Mouse (Mus musculus) liver, embryonic 11.5 days (tissue): Measurements from ENCODE around the gene Cnot4. TPM values are rescaled to one million over a fixed set of nuclear protein-coding genes. Genes with fewer than 3 reads are reported as not detected.

ENCODE experiments used
- ATAC-seq: fragments of 200-750 bp; cut with Nextera tagmentation; replicated peaks from 2 replicates; pipeline ENCODE4 v1.8.0; 2017; ENCODE audit warnings: moderate number of reproducible peaks, mild to moderate bottlenecking, moderate TSS enrichment, moderate library complexity; ENCODE audit not compliant: low FRiP score
- DNase-seq: peaks from one replicate; pipeline ENCODE4 v3.0.0-alpha.2; 2017; ENCODE audit warnings: low spot score
- H3K27ac ChIP-seq: fragments of 300-500 bp; sonication (generic); 2 replicates; pipeline ENCODE4 v1.5.1; 2014; ENCODE audit warnings: mild to moderate bottlenecking, low read depth, low read length, control low read depth
- H3K27me3 ChIP-seq: fragments of 300-500 bp; sonication (generic); replicated peaks from 2 replicates; pipeline ENCODE4 v1.6.1; 2014; ENCODE audit warnings: low read length, mixed read lengths; ENCODE audit not compliant: control insufficient read depth, insufficient read depth
- H3K36me3 ChIP-seq: fragments of 300-500 bp; sonication (generic); 2 replicates; pipeline ENCODE4 v1.6.1; 2014; ENCODE audit warnings: mild to moderate bottlenecking, low read length, moderate library complexity, mixed read lengths; ENCODE audit not compliant: control insufficient read depth, insufficient read depth
- H3K4me1 ChIP-seq: fragments of 300-500 bp; sonication (generic); replicated peaks from 2 replicates; pipeline ENCODE4 v1.6.1; 2014; ENCODE audit warnings: low read length, mixed read lengths; ENCODE audit not compliant: control insufficient read depth, insufficient read depth
- H3K4me2 ChIP-seq: fragments of 300-500 bp; sonication (generic); 2 replicates; pipeline ENCODE4 v1.6.1; 2014; ENCODE audit warnings: mild to moderate bottlenecking, control low read depth, moderate library complexity
- H3K4me3 ChIP-seq: fragments of 300-500 bp; sonication (generic); 2 replicates; pipeline ENCODE4 v1.5.1; 2014; ENCODE audit warnings: low read depth, low read length, control low read depth
- H3K9ac ChIP-seq: fragments of 300-500 bp; sonication (generic); 2 replicates; pipeline ENCODE4 v1.6.1; 2014; ENCODE audit warnings: low read depth, low read length, control low read depth
- H3K9me3 ChIP-seq: fragments of 300-500 bp; sonication (generic); 2 replicates; pipeline ENCODE4 v1.6.1; 2016; ENCODE audit warnings: low read length, inconsistent platforms, mixed read lengths; ENCODE audit not compliant: control insufficient read depth
- WGBS: fragments of 180-500 bp; shearing (Covaris S2); extraction: QIAGEN DNeasy Blood & Tissue Kit; methylation state at CpG from one replicate; pipeline ENCODE4 v1.1.7; 2014; 5-methylcytosine and 5-hydroxymethylcytosine counted together
- polyA plus RNA-seq: library from polyadenylated mRNA; unstranded; fragments of >200 nt; fragmentation: Nextera tagmentation; extraction: Ambion mirVana; gene quantifications from 2 replicates; pipeline ENCODE4 v1.2.1, GENCODE M21; 2014

Gene Cnot4
- polyA plus RNA-seq, 1 experiment from 2014 or later: 26.3 TPM

- ATAC-seq (no peak), DNase-seq (no peak)
- Histone ChIP-seq H3K9me3 (no peaks in the 10 kb centered on the region), H3K4me2 (no peak overlapping the region), H3K27ac (no peak overlapping the region), H3K36me3 (peaks cover 4% of the 10 kb centered on the region; the same call in 1 of the 2 replicates), H3K4me3 (no peak overlapping the region), H3K9ac (no peak overlapping the region), H3K27me3 (no peaks in the 10 kb centered on the region), H3K4me1 (no peaks in the 10 kb centered on the region)
- WGBS: 88% methylated on average over 3 of the region's 3 CpGs
These were observed 48.6 kb downstream of the Cnot4 start for GRCm38 (mm10) chr6:35084927-35085326.

- no peak overlapping the region for H3K27ac ChIP-seq
- no peak overlapping the region for H3K4me3 ChIP-seq
- DNase-seq: no peak
- no peaks in the 10 kb centered on the region for H3K9me3 ChIP-seq
- H3K27me3 ChIP-seq: no peaks in the 10 kb centered on the region
- no peak overlapping the region for H3K4me2 ChIP-seq
- H3K36me3 ChIP-seq: peaks cover 20% of the 10 kb centered on the region; the same call in 1 of the 2 replicates
- no peak overlapping the region for H3K9ac ChIP-seq
- 93% methylated on average over 9 of the region's 9 CpGs for WGBS
- no peak for ATAC-seq
- no peaks in the 10 kb centered on the region for H3K4me1 ChIP-seq
These were observed 58.4 kb downstream of the Cnot4 start for GRCm38 (mm10) chr6:35075148-35075547.

DNA sequence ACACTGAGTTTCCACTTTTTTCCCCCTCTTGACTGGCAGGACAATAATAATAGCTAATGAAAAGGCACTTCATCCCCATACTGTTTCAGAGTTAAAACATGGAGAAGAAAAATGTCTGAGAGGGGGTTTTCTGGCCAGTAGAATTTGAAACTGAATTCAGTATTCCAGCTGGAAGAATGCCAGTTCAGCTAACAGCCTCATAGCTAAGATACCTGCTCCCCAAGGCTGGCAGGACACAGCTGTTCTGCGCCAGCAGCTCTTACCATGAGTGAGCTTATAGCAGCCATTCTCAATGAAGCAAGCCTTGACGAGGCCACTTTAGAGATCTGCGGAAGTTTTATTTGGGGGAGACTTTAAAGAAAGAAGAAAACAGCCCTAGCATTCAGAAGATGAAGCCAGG lies 62.3 kb downstream of the Cnot4 start:
- H3K27me3 ChIP-seq: no peaks in the 10 kb centered on the region
- H3K36me3 ChIP-seq: peaks cover 12% of the 10 kb centered on the region; the same call in 1 of the 2 replicates
- no peak overlapping the region for H3K9ac ChIP-seq
- DNase-seq: no peak
- 93% methylated on average over 3 of the region's 3 CpGs for WGBS
- no peak overlapping the region for H3K4me3 ChIP-seq
- no peak overlapping the region for H3K27ac ChIP-seq
- no peaks in the 10 kb centered on the region for H3K9me3 ChIP-seq
- no peak overlapping the region for H3K4me2 ChIP-seq
- H3K4me1 ChIP-seq: no peaks in the 10 kb centered on the region
- ATAC-seq: no peak

DNA sequence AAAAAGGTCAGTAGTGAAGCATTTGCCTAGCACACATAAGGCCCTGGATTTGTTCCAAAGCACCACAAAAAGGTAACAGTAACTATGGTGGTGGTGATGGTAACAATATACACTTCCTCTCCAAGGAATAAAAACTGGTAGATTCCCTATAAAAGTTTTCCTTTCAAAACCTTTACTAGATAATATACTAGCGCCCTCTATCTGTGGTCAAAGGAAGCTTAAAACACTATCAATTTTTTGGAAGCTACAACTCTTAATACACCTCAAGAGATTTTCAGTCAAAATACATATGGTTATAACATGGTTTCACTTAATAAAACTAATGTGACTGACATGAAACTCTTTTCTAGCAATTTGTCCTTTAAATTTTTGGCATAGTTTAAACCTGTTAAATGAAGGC lies 71.1 kb downstream of the Cnot4 start:
- 10% methylated on average over 1 of the region's 1 CpGs for WGBS
- Histone ChIP-seq H3K9me3 (no peaks in the 10 kb centered on the region), H3K4me1 (no peaks in the 10 kb centered on the region), H3K36me3 (0 out of 2 replicates have a peak, but pooled peaks cover 2% of the 10 kb centered on the region), H3K9ac (no peak overlapping the region), H3K4me2 (no peak overlapping the region), H3K27ac (no peak overlapping the region), H3K27me3 (no peaks in the 10 kb centered on the region), H3K4me3 (no peak overlapping the region)
- ATAC-seq (no peak), DNase-seq (no peak)

DNA sequence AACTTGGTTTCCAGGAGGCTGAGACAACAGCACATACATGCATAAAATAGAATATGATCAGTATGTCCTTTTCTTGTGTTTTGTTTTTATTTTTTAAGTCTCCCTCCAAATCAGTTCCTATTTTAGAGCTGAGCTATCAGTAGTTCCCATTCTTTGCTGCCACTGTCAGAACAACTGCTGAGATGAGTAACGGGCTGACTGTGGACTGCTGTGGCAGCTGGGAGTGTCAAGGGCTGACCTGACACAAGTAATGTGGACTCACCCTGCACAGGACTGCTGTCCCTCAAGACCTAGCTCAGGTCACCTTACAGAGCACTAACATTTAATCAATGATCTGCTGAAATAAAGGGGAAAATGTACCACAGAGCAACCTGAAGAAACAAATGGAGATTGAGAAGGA lies 90.4 kb downstream of the Cnot4 start:
- DNase-seq (no peak), ATAC-seq (no peak)
- no peak overlapping the region for H3K9ac ChIP-seq

DNA sequence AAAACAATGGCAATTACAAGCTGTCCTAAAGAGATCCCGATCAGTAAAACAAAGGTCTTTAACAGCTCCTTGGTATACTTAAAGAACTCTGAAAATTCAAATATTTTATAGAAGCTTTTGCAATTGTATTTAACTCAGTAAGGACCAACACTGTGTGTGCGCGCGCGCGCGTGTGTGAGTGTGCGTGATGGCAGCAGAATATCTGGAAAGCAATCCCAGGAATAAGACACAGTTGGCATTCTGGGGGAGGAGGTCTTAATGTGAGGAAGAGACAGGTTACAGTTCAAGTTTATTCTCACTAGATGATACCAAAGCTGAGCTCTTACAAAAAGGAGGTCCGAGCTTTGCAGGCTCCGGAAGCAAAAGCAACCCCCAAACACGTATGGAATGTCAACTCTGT lies 100.2 kb downstream of the Cnot4 start:
- H3K27ac ChIP-seq: no peak overlapping the region
- no peaks in the 10 kb centered on the region for H3K9me3 ChIP-seq
- H3K4me1 ChIP-seq: peaks cover 4% of the 10 kb centered on the region; the same call in 1 of the 2 replicates
- DNase-seq (no peak), ATAC-seq (no peak)
- WGBS: 92% methylated on average over 11 of the region's 11 CpGs
- no peak overlapping the region for H3K4me3 ChIP-seq
- H3K4me2 ChIP-seq: no peak overlapping the region
- no peaks in the 10 kb centered on the region for H3K36me3 ChIP-seq
- no peaks in the 10 kb centered on the region for H3K27me3 ChIP-seq
- no peak overlapping the region for H3K9ac ChIP-seq

More for the DNA sequence above, 90.4 kb downstream of the Cnot4 start:
- Histone ChIP-seq H3K9me3 (no peaks in the 10 kb centered on the region), H3K4me1 (no peaks in the 10 kb centered on the region), H3K36me3 (no peaks in the 10 kb centered on the region), H3K27me3 (no peaks in the 10 kb centered on the region), H3K4me2 (no peak overlapping the region), H3K27ac (no peak overlapping the region), H3K4me3 (no peak overlapping the region)
- WGBS: 65% methylated on average over 1 of the region's 1 CpGs

- WGBS: 52% methylated on average over 2 of the region's 2 CpGs
- Histone ChIP-seq H3K27ac (no peak overlapping the region), H3K9me3 (no peaks in the 10 kb centered on the region), H3K9ac (no peak overlapping the region), H3K4me2 (no peak overlapping the region), H3K36me3 (no peaks in the 10 kb centered on the region), H3K4me3 (no peak overlapping the region), H3K27me3 (no peaks in the 10 kb centered on the region), H3K4me1 (peaks cover 4% of the 10 kb centered on the region; the same call in 1 of the 2 replicates)
- DNase-seq: no peak
- no peak for ATAC-seq
These were observed 100.8 kb downstream of the Cnot4 start for GRCm38 (mm10) chr6:35032704-35033103.

DNA sequence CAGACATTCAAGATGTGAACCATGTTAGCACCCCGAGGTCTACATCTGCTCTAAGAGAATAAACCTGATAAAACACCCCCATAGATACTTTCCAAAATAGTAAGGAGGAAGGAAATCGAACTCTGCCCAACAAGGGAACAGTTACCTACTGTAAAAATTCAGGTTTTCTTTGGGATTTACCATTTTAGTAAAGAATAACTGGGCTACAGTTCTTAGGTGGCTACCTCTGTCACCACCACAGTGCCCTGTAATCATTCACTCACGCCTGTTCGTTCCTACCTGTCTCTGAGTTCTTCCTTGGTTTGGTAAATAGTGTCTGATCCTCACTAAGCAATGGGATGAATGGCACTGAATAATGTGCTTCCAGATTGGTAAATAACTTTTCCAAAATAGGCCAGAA lies 102.7 kb downstream of the Cnot4 start:
- Histone ChIP-seq H3K4me2 (no peak overlapping the region), H3K9me3 (no peaks in the 10 kb centered on the region), H3K27ac (no peak overlapping the region), H3K27me3 (no peaks in the 10 kb centered on the region), H3K9ac (no peak overlapping the region), H3K4me3 (no peak overlapping the region), H3K4me1 (peaks cover 4% of the 10 kb centered on the region; the same call in 1 of the 2 replicates), H3K36me3 (no peaks in the 10 kb centered on the region)
- ATAC-seq: no peak
- WGBS: 94% methylated on average over 4 of the region's 4 CpGs
- no peak for DNase-seq

DNA sequence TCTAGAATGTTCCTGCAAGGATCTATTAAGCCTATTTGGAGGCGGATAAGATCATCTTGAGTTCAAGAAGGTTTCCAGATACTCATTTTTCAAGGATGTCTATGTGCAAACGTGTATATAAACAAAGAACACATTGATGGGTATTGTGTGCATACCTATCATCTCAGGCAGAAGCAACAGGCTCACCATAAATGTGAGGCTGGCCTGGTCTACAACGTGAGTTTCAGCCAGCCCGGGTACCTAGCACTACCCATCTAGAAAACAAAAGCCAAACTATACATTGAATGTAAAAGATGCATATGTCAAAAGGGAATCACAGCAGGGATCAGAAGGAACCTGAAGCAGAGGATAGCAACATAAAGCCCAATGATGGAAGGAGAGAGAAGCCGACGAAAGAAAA lies 103.3 kb downstream of the Cnot4 start:
- H3K4me2 ChIP-seq: no peak overlapping the region
- WGBS: 87% methylated on average over 6 of the region's 6 CpGs
- H3K27me3 ChIP-seq: no peaks in the 10 kb centered on the region
- ATAC-seq (no peak), DNase-seq (no peak)
- peaks cover 4% of the 10 kb centered on the region for H3K4me1 ChIP-seq
- H3K9me3 ChIP-seq: no peaks in the 10 kb centered on the region
- H3K4me3 ChIP-seq: no peak overlapping the region
- no peak overlapping the region for H3K27ac ChIP-seq
- H3K36me3 ChIP-seq: no peaks in the 10 kb centered on the region
- no peak overlapping the region for H3K9ac ChIP-seq
